Comparison of ENCODE assay signal across 7 mouse cellular contexts in the genomic region with DNA sequence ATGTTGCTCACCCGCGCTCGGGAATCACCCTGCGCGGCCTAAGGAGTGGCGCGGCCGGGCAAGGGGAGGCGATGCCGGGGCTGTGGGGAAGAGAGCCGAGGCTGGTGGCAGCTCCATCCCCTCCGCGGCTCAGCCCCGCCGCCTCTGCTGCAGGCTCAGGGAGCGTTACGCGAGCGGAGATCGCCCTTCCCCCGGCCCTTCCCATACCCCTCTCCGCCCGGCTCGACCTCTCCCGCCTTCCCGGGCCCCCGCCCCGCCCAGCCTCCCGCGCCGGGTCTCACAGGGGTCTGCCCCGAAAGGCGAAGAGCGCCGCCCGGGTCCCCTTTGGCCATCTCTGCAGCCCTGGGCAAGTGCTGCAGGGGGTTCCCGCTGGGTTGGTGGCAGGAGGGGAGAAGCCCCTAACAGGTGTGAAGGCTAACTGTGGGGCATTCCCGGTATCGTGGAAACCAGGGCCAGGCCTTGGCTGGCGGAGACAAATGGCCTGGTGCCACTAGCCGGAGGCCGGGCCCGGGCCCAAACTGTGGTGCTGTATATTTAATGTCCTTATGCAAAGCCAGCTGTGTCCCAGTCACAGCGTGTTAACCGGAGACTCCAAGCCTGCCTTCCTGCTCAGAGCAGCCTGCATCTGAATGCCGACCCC. TPM values are rescaled to one million over a fixed set of nuclear protein-coding genes. Genes with fewer than 3 reads are reported as not detected.
A peak's percentile ranks its signal among the peaks of the same experiment; 100 is the strongest.
DNase-seq lines count a peak whose midpoint lies in the region; ATAC-seq and TF ChIP-seq lines count a peak whose summit lies in the region.

A gene (minus strand): TSS at position 352 of the 640 bp plus-strand sequence.

- H3K27ac ChIP-seq in intestine, embryonic 14.5 days (ENCODE audit: low read depth), result no peak within 1 kb of the TSS
- peak within 1 kb of the TSS; percentile 98 for H3K27ac ChIP-seq in left cerebral cortex, adult 2 months
- H3K27ac ChIP-seq in midbrain, embryonic 11.5 days (ENCODE audit: low read depth, low read length), result peak within 1 kb of the TSS; percentile 82
- H3K27ac ChIP-seq in stomach, embryonic 16.5 days (ENCODE audit: low read length), result peak within 1 kb of the TSS; percentile 33; the same call in 1 of the 2 replicates

- peak within 1 kb of the TSS; percentile 58 for H3K4me3 ChIP-seq in intestine, embryonic 14.5 days (ENCODE audit: low read depth, low read length)
- peak within 1 kb of the TSS; percentile 77 for H3K4me3 ChIP-seq in left cerebral cortex, adult 2 months
- H3K4me3 ChIP-seq in midbrain, embryonic 11.5 days (ENCODE audit: low read depth, low read length), result peak within 1 kb of the TSS; percentile 57
- peak within 1 kb of the TSS; percentile 64 for H3K4me3 ChIP-seq in stomach, embryonic 16.5 days (replicated peaks; ENCODE audit: low read length)

- intact Hi-C loops in left cerebral cortex, adult 2 months (cut with DNase I), result loop anchor here (5.0 kb wide), 3 partner anchors 36 to 289 kb away; a partner anchor contains a TSS

- no peak for TF ChIP-seq CTCF in left cerebral cortex, adult 2 months (IDR thresholded peaks at IDR 0.05)

- peak within 1 kb of the TSS; percentile 40 for H3K9ac ChIP-seq in intestine, embryonic 14.5 days (ENCODE audit: low read length)
- peak within 1 kb of the TSS; percentile 80 for H3K9ac ChIP-seq in midbrain, embryonic 11.5 days (ENCODE audit: low read length)
- peak within 1 kb of the TSS; percentile 74 for H3K9ac ChIP-seq in stomach, embryonic 16.5 days (ENCODE audit: low read length)

- peak; percentile 42 to 51 for DNase-seq in adrenal gland, postnatal 36 days
- DNase-seq in cerebellum, postnatal 4 days (ENCODE audit: low spot score in 2 of 2), result peak; percentile 63 to 84
- DNase-seq in gastrocnemius, postnatal 10 days, result peak; percentile 45
- DNase-seq in intestine, embryonic 14.5 days (ENCODE audit: low spot score), result no peak
- DNase-seq in left cerebral cortex, adult 2 months (ENCODE audit: extremely low spot score in 1 of 2, low spot score in 2 of 2), result peak in 1 of 2 experiments; percentile 71
- peak; percentile 96 for DNase-seq in midbrain, embryonic 11.5 days (ENCODE audit: low spot score, missing footprints)

- WGBS in intestine, embryonic 14.5 days, result 0% methylated on average over 19 of the region's 46 CpGs
- 1% methylated on average over 44 of the region's 46 CpGs for WGBS in midbrain, embryonic 11.5 days
- WGBS in stomach, embryonic 16.5 days, result 2% methylated on average over 37 of the region's 46 CpGs

- peak within 1 kb of the TSS; percentile 99 for H3K4me2 ChIP-seq in intestine, embryonic 14.5 days (ENCODE audit: low read length)
- peak within 1 kb of the TSS; percentile 83 for H3K4me2 ChIP-seq in midbrain, embryonic 11.5 days
- H3K4me2 ChIP-seq in stomach, embryonic 16.5 days (ENCODE audit: low read depth, low read length), result peak within 1 kb of the TSS; percentile 99

- H3K27me3 ChIP-seq in intestine, embryonic 14.5 days (replicated peaks; ENCODE audit: control insufficient read depth, insufficient read depth, low read length), result peaks cover 20% of the 10 kb centered on the region
- no peaks in the 10 kb centered on the region for H3K27me3 ChIP-seq in midbrain, embryonic 11.5 days (ENCODE audit: control insufficient read depth, insufficient read depth, low read length)
- no peaks in the 10 kb centered on the region; the same call in 1 of the 2 replicates for H3K27me3 ChIP-seq in stomach, embryonic 16.5 days (ENCODE audit: control insufficient read depth, insufficient read depth, low read length)

- H3K4me1 ChIP-seq in intestine, embryonic 14.5 days (replicated peaks; ENCODE audit: control insufficient read depth, insufficient read depth, low read length), result no peaks in the 10 kb centered on the region
- H3K4me1 ChIP-seq in midbrain, embryonic 11.5 days (ENCODE audit: control insufficient read depth, insufficient read depth, low read length), result no peaks in the 10 kb centered on the region
- H3K4me1 ChIP-seq in stomach, embryonic 16.5 days (ENCODE audit: control insufficient read depth, insufficient read depth, low read length), result 0 out of 2 replicates have a peak, but pooled peaks cover 4% of the 10 kb centered on the region

- no peaks in the 10 kb centered on the region for H3K9me3 ChIP-seq in intestine, embryonic 14.5 days (ENCODE audit: control insufficient read depth, low read length)
- H3K9me3 ChIP-seq in midbrain, embryonic 11.5 days (ENCODE audit: control insufficient read depth, low read length), result no peaks in the 10 kb centered on the region
- H3K9me3 ChIP-seq in stomach, embryonic 16.5 days (replicated peaks; ENCODE audit: control insufficient read depth, low read length), result no peaks in the 10 kb centered on the region

- peak; percentile 84 for ATAC-seq in intestine, embryonic 14.5 days (replicated peaks; ENCODE audit: low FRiP score, low TSS enrichment, low read depth)
- peak; percentile 90 for ATAC-seq in midbrain, embryonic 11.5 days (ENCODE audit: low FRiP score)
- peak; percentile 79 for ATAC-seq in stomach, embryonic 16.5 days (ENCODE audit: insufficient read depth, low FRiP score)

- no peaks in the 10 kb centered on the region for H3K36me3 ChIP-seq in intestine, embryonic 14.5 days (ENCODE audit: control insufficient read depth, insufficient read depth, low read length)
- H3K36me3 ChIP-seq in midbrain, embryonic 11.5 days (ENCODE audit: control insufficient read depth, insufficient read depth, low read length), result no peaks in the 10 kb centered on the region
- no peaks in the 10 kb centered on the region for H3K36me3 ChIP-seq in stomach, embryonic 16.5 days (ENCODE audit: control insufficient read depth, insufficient read depth, low read length)

RNA-seq across cellular contexts. Expression of the gene that starts here (rescaled TPM):
- under 1 TPM; 0.10 to 0.26 TPM for total RNA-seq in adrenal gland, postnatal 36 days (2021)
- under 1 TPM; 0.59 TPM for total RNA-seq in gastrocnemius, postnatal 10 days (2021)
- polyA plus RNA-seq in intestine, embryonic 14.5 days (2014; fragmentation: Nextera tagmentation; extraction: Ambion mirVana), result 0.81 and 1.3 TPM in 2 replicates
- total RNA-seq in left cerebral cortex, adult 2 months (2021), result 10 to 100 TPM; 38.9 to 44.8 TPM
- polyA plus RNA-seq in midbrain, embryonic 11.5 days (2014; fragmentation: Nextera tagmentation; extraction: Ambion mirVana), result 1.5 and 1.7 TPM in 2 replicates
- 1.2 and 1.4 TPM in 2 replicates for polyA plus RNA-seq in stomach, embryonic 16.5 days (2015; fragmentation: Nextera tagmentation; extraction: Ambion mirVana)

Comparison
In these comparisons a context has a peak if more than half of its experiments do, and no peak if none do; other contexts are left out.
1. RNA of the gene that starts here (total RNA-seq): 38.9 to 44.8 TPM in left cerebral cortex, adult 2 months; 0.59 TPM in gastrocnemius, postnatal 10 days and 0.10 to 0.26 TPM in adrenal gland, postnatal 36 days; every median in the first group is over 10 times any median in the second.
2. Peak in DNase-seq in adrenal gland, postnatal 36 days; RNA of the gene not detected or under 1 TPM.
3. Peak in DNase-seq in gastrocnemius, postnatal 10 days; RNA of the gene not detected or under 1 TPM.
4. Peak in every context shown above with its lines, with median percentiles within 50 percentile points of each other: ATAC-seq, H3K4me2 ChIP-seq, H3K4me3 ChIP-seq and H3K9ac ChIP-seq.